Mouse (Mus musculus): ENCODE results near the gene Aym1. TPM values are rescaled to one million over a fixed set of nuclear protein-coding genes. Genes with fewer than 3 reads are reported as not detected.
"Not testable (repeated sequence)": the region's sequence is repeated elsewhere in the genome, so short reads cannot be mapped to it uniquely, and the experiment has no call there.

Gene Aym1
- polyA plus RNA-seq, 1 experiment, result 0.25 TPM

- Histone ChIP-seq H3K27ac (ENCODE audit: insufficient read depth, low read length) (no peak overlapping the region), H3K4me3 (ENCODE audit: insufficient read depth, low read length) (no peak overlapping the region), H3K4me1 (ENCODE audit: control insufficient read depth, insufficient read depth, low read length) (no peaks in the 10 kb centered on the region)
- no peak for TF ChIP-seq CTCF (IDR thresholded peaks at IDR 0.05; ENCODE audit: extremely low read depth, insufficient read depth, low read length)
- TF ChIP-seq POLR2A (IDR thresholded peaks at IDR 0.05; ENCODE audit: extremely low read depth, insufficient read depth, low read length), result no peak
Observed at GRCm38 (mm10) chr5:113334621-113335530, 22.2 kb upstream of the Aym1 start.

GRCm38 (mm10) chr5:113335732-113336131 lies 21.4 kb upstream of the Aym1 start:
- H3K27ac ChIP-seq (ENCODE audit: insufficient read depth, low read length), result 0 out of 2 replicates have a peak overlapping the region, but pooled peaks have one; percentile 42
- H3K4me3 ChIP-seq (ENCODE audit: insufficient read depth, low read length), result no peak overlapping the region
- TF ChIP-seq POLR2A (IDR thresholded peaks at IDR 0.05; ENCODE audit: extremely low read depth, insufficient read depth, low read length) (no peak), CTCF (IDR thresholded peaks at IDR 0.05; ENCODE audit: extremely low read depth, insufficient read depth, low read length) (no peak)
- H3K4me1 ChIP-seq (ENCODE audit: control insufficient read depth, insufficient read depth, low read length), result no peaks in the 10 kb centered on the region

GRCm38 (mm10) chr5:113336281-113336680 lies 20.8 kb upstream of the Aym1 start:
- Histone ChIP-seq H3K4me3 (ENCODE audit: insufficient read depth, low read length) (no peak overlapping the region), H3K4me1 (ENCODE audit: control insufficient read depth, insufficient read depth, low read length) (no peaks in the 10 kb centered on the region), H3K27ac (ENCODE audit: insufficient read depth, low read length) (0 out of 2 replicates have a peak overlapping the region, but pooled peaks have one; percentile 42)
- no peak for TF ChIP-seq CTCF (IDR thresholded peaks at IDR 0.05; ENCODE audit: extremely low read depth, insufficient read depth, low read length)
- no peak for TF ChIP-seq POLR2A (IDR thresholded peaks at IDR 0.05; ENCODE audit: extremely low read depth, insufficient read depth, low read length)

- Histone ChIP-seq H3K4me3 (ENCODE audit: insufficient read depth, low read length) (no peak overlapping the region), H3K27ac (ENCODE audit: insufficient read depth, low read length) (no peak overlapping the region), H3K4me1 (ENCODE audit: control insufficient read depth, insufficient read depth, low read length) (peaks cover 2% of the 10 kb centered on the region; the same call in 1 of the 2 replicates)
- no peak for TF ChIP-seq POLR2A (IDR thresholded peaks at IDR 0.05; ENCODE audit: extremely low read depth, insufficient read depth, low read length)
- TF ChIP-seq CTCF (IDR thresholded peaks at IDR 0.05; ENCODE audit: extremely low read depth, insufficient read depth, low read length), result no peak
Observed at GRCm38 (mm10) chr5:113344635-113345386, 12.3 kb upstream of the Aym1 start.

GRCm38 (mm10) chr5:113345781-113346180 lies 11.3 kb upstream of the Aym1 start:
- Histone ChIP-seq H3K4me1 (ENCODE audit: control insufficient read depth, insufficient read depth, low read length) (peaks cover 2% of the 10 kb centered on the region; the same call in 1 of the 2 replicates), H3K4me3 (ENCODE audit: insufficient read depth, low read length) (no peak overlapping the region), H3K27ac (ENCODE audit: insufficient read depth, low read length) (no peak overlapping the region)
- no peak for TF ChIP-seq POLR2A (IDR thresholded peaks at IDR 0.05; ENCODE audit: extremely low read depth, insufficient read depth, low read length)
- no peak for TF ChIP-seq CTCF (IDR thresholded peaks at IDR 0.05; ENCODE audit: extremely low read depth, insufficient read depth, low read length)

GRCm38 (mm10) chr5:113346651-113347050 lies 10.4 kb upstream of the Aym1 start:
- H3K27ac ChIP-seq (ENCODE audit: insufficient read depth, low read length); H3K4me3 ChIP-seq (ENCODE audit: insufficient read depth, low read length); H3K4me1 ChIP-seq (ENCODE audit: control insufficient read depth, insufficient read depth, low read length): not testable (repeated sequence)

- peaks cover 2% of the 10 kb centered on the region; the same call in 1 of the 2 replicates for H3K4me1 ChIP-seq (ENCODE audit: control insufficient read depth, insufficient read depth, low read length)
- H3K27ac ChIP-seq (ENCODE audit: insufficient read depth, low read length), result no peak overlapping the region
- H3K4me3 ChIP-seq (ENCODE audit: insufficient read depth, low read length), result no peak overlapping the region
- TF ChIP-seq CTCF (IDR thresholded peaks at IDR 0.05; ENCODE audit: extremely low read depth, insufficient read depth, low read length) (no peak), POLR2A (IDR thresholded peaks at IDR 0.05; ENCODE audit: extremely low read depth, insufficient read depth, low read length) (no peak)
Observed at GRCm38 (mm10) chr5:113347593-113347992, 9.5 kb upstream of the Aym1 start.

GRCm38 (mm10) chr5:113348597-113348996 lies 8.5 kb upstream of the Aym1 start:
- no peak for TF ChIP-seq POLR2A (IDR thresholded peaks at IDR 0.05; ENCODE audit: extremely low read depth, insufficient read depth, low read length)
- TF ChIP-seq CTCF (IDR thresholded peaks at IDR 0.05; ENCODE audit: extremely low read depth, insufficient read depth, low read length), result no peak
- 0 out of 2 replicates have a peak overlapping the region, but pooled peaks have one; percentile 54 for H3K27ac ChIP-seq (ENCODE audit: insufficient read depth, low read length)

GRCm38 (mm10) chr5:113349226-113349625 lies 7.9 kb upstream of the Aym1 start:
- no peak for TF ChIP-seq CTCF (IDR thresholded peaks at IDR 0.05; ENCODE audit: extremely low read depth, insufficient read depth, low read length)
- TF ChIP-seq POLR2A (IDR thresholded peaks at IDR 0.05; ENCODE audit: extremely low read depth, insufficient read depth, low read length), result no peak
- H3K4me1 ChIP-seq (ENCODE audit: control insufficient read depth, insufficient read depth, low read length), result peaks cover 2% of the 10 kb centered on the region; the same call in 1 of the 2 replicates
- H3K27ac ChIP-seq (ENCODE audit: insufficient read depth, low read length), result 0 out of 2 replicates have a peak overlapping the region, but pooled peaks have one; percentile 54
- H3K4me3 ChIP-seq (ENCODE audit: insufficient read depth, low read length), result no peak overlapping the region

More at GRCm38 (mm10) chr5:113348597-113348996, 8.5 kb upstream of the Aym1 start:
- peaks cover 2% of the 10 kb centered on the region; the same call in 1 of the 2 replicates for H3K4me1 ChIP-seq (ENCODE audit: control insufficient read depth, insufficient read depth, low read length)
- no peak overlapping the region for H3K4me3 ChIP-seq (ENCODE audit: insufficient read depth, low read length)

Measured in cortical plate, adult 2 months (tissue).